Mouse (Mus musculus) embryonic facial prominence, embryonic 10.5 days (tissue): ENCODE results near the gene Gipc1. TPM values are rescaled to one million over a fixed set of nuclear protein-coding genes. Genes with fewer than 3 reads are reported as not detected.

ENCODE experiments used
- DNase-seq: peaks from one replicate; pipeline ENCODE4 v3.0.0-alpha.2; 2017; ENCODE audit warnings: low spot score
- H3K27ac ChIP-seq: fragments of 300-500 bp; sonication (generic); replicated peaks from 2 replicates; pipeline ENCODE4 v1.5.1; 2016; ENCODE audit warnings: mild to moderate bottlenecking
- H3K27me3 ChIP-seq: fragments of 300-500 bp; sonication (generic); replicated peaks from 2 replicates; pipeline ENCODE4 v1.6.1; 2016; ENCODE audit warnings: low read depth, mild to moderate bottlenecking; ENCODE audit not compliant: poor library complexity, severe bottlenecking
- H3K36me3 ChIP-seq: fragments of 300-500 bp; sonication (generic); replicated peaks from 2 replicates; pipeline ENCODE4 v1.6.1; 2016; ENCODE audit warnings: mild to moderate bottlenecking, moderate library complexity
- H3K4me1 ChIP-seq: fragments of 300-500 bp; sonication (generic); 2 replicates; pipeline ENCODE4 v1.6.1; 2016
- H3K4me3 ChIP-seq: fragments of 300-500 bp; sonication (generic); 2 replicates; pipeline ENCODE4 v1.5.1; 2016; ENCODE audit warnings: mild to moderate bottlenecking, moderate library complexity
- H3K9me3 ChIP-seq: fragments of 300-500 bp; sonication (generic); 2 replicates; pipeline ENCODE4 v1.6.1; 2016; ENCODE audit warnings: mild to moderate bottlenecking
- WGBS: fragments of 180-500 bp; shearing (Covaris S2); methylation state at CpG from one replicate; pipeline ENCODE4 v1.1.7; 2016; 5-methylcytosine and 5-hydroxymethylcytosine counted together
- polyA plus RNA-seq: library from polyadenylated mRNA; unstranded; fragments of >200 nt; fragmentation: Nextera tagmentation; extraction: Ambion mirVana; gene quantifications from 2 replicates; pipeline ENCODE4 v1.2.1, GENCODE M21; 2016

Gipc1 gene
- polyA plus RNA-seq, 1 experiment from 2014 or later: 208 TPM

- H3K27me3 ChIP-seq: no peaks in the 10 kb centered on the region
- H3K9me3 ChIP-seq: no peaks in the 10 kb centered on the region
- 38% methylated on average over 10 of the region's 10 CpGs for WGBS
- H3K27ac ChIP-seq: peak overlapping the region; percentile 96
- H3K4me1 ChIP-seq: peaks cover 35% of the 10 kb centered on the region
- no peak for DNase-seq
- peak overlapping the region; percentile 85 for H3K4me3 ChIP-seq
- H3K36me3 ChIP-seq: peaks cover 39% of the 10 kb centered on the region
These were observed 1.2 kb downstream of the Gipc1 start for GRCm38 (mm10) chr8:83653662-83654017.

- Histone ChIP-seq H3K36me3 (peaks cover 46% of the 10 kb centered on the region), H3K4me3 (peak overlapping the region; percentile 18; the same call in 1 of the 2 replicates), H3K4me1 (peaks cover 36% of the 10 kb centered on the region), H3K27ac (no peak overlapping the region), H3K9me3 (no peaks in the 10 kb centered on the region), H3K27me3 (no peaks in the 10 kb centered on the region)
- 87% methylated on average over 6 of the region's 6 CpGs for WGBS
- DNase-seq: no peak
These were observed 2.2 kb downstream of the Gipc1 start for GRCm38 (mm10) chr8:83654725-83655124.

DNA sequence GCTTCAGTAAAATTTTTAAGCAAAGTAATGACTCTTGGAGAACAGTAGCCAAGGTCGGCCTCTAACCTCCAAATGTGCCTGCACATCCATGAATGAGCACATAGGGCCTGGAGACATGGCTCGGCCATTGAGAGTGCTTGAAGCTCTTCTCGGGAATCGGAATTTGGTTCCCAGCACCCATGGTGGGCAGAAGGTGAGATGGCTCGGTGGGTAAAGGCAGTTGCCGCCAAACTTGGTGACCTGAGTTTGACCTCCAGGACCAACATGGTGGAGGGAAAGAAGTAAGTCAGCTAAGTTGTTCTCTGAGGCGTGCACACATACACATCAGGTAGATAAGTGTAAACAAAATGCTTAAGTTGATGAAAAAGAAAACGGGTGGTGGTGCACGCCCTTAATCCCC is 3.6 kb downstream of the Gipc1 start:
- H3K27me3 ChIP-seq: no peaks in the 10 kb centered on the region
- H3K36me3 ChIP-seq: peaks cover 46% of the 10 kb centered on the region
- H3K9me3 ChIP-seq: no peaks in the 10 kb centered on the region
- H3K4me3 ChIP-seq: no peak overlapping the region
- WGBS: 92% methylated on average over 9 of the region's 9 CpGs
- no peak for DNase-seq
- peaks cover 49% of the 10 kb centered on the region for H3K4me1 ChIP-seq
- H3K27ac ChIP-seq: no peak overlapping the region

GRCm38 (mm10) chr8:83656484-83657246 is 4.2 kb downstream of the Gipc1 start:
- H3K9me3 ChIP-seq: no peaks in the 10 kb centered on the region
- no peak for DNase-seq
- no peak overlapping the region for H3K27ac ChIP-seq
- H3K4me1 ChIP-seq: peaks cover 54% of the 10 kb centered on the region
- no peak overlapping the region; the same call in 1 of the 2 replicates for H3K4me3 ChIP-seq
- H3K36me3 ChIP-seq: peaks cover 46% of the 10 kb centered on the region
- 74% methylated on average over 13 of the region's 13 CpGs for WGBS
- H3K27me3 ChIP-seq: no peaks in the 10 kb centered on the region

- no peaks in the 10 kb centered on the region for H3K9me3 ChIP-seq
- peaks cover 56% of the 10 kb centered on the region for H3K36me3 ChIP-seq
- H3K27me3 ChIP-seq: no peaks in the 10 kb centered on the region
- H3K4me1 ChIP-seq: peaks cover 64% of the 10 kb centered on the region
- 9% methylated on average over 8 of the region's 8 CpGs for WGBS
- peak; percentile 37 for DNase-seq
- H3K4me3 ChIP-seq: peak overlapping the region; percentile 43
- H3K27ac ChIP-seq: peak overlapping the region; percentile 68
These were observed 8.1 kb downstream of the Gipc1 start for GRCm38 (mm10) chr8:83660545-83660944.

- DNase-seq: peak; percentile 60
- WGBS: 15% methylated on average over 22 of the region's 22 CpGs
These were observed 8.7 kb downstream of the Gipc1 start for GRCm38 (mm10) chr8:83660995-83661680.

DNA sequence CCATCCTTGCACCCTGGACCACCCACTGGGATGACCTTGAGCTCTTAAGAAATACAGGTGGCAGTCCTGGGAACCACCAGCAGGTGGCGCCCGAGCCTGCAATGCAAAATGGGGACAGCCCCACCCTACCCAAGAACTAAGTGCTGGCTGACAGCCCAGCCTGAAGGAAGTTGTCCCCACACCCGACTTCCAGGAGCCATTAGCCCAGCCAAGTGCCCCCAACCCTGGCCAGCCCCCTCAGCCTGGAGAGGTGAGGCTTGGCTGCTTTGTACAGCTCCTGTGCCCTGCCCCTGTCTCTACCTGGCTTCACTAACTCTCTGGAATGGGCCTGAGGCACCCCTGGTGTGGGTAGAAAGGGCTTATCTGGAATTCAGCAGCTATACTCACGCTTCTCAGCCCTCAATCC is 9.9 kb downstream of the Gipc1 start:
- Histone ChIP-seq H3K4me3 (peak overlapping the region; percentile 17; the same call in 1 of the 2 replicates), H3K27me3 (peaks cover 13% of the 10 kb centered on the region), H3K9me3 (no peaks in the 10 kb centered on the region), H3K4me1 (peaks cover 68% of the 10 kb centered on the region), H3K36me3 (peaks cover 38% of the 10 kb centered on the region), H3K27ac (peak overlapping the region; percentile 57)
- WGBS: 9% methylated on average over 4 of the region's 4 CpGs
- DNase-seq: peak; percentile 89

More at GRCm38 (mm10) chr8:83660995-83661680, 8.7 kb downstream of the Gipc1 start:
- Histone ChIP-seq H3K36me3 (peaks cover 51% of the 10 kb centered on the region), H3K4me3 (peak overlapping the region; percentile 43), H3K27ac (peak overlapping the region; percentile 68), H3K9me3 (no peaks in the 10 kb centered on the region), H3K27me3 (peaks cover under 1% of the 10 kb centered on the region; the same call in 1 of the 2 replicates), H3K4me1 (peaks cover 68% of the 10 kb centered on the region)

GRCm38 (mm10) chr8:83664096-83664495 is 11.6 kb downstream of the Gipc1 start:
- H3K27me3 ChIP-seq: peaks cover 25% of the 10 kb centered on the region
- DNase-seq: no peak
- H3K9me3 ChIP-seq: no peaks in the 10 kb centered on the region
- whole genome bisulfite sequencing: 89% methylated on average over 13 of the region's 13 CpGs
- H3K4me3 ChIP-seq: no peak overlapping the region
- H3K27ac ChIP-seq: no peak overlapping the region
- H3K36me3 ChIP-seq: peaks cover 24% of the 10 kb centered on the region
- peaks cover 83% of the 10 kb centered on the region for H3K4me1 ChIP-seq

DNA sequence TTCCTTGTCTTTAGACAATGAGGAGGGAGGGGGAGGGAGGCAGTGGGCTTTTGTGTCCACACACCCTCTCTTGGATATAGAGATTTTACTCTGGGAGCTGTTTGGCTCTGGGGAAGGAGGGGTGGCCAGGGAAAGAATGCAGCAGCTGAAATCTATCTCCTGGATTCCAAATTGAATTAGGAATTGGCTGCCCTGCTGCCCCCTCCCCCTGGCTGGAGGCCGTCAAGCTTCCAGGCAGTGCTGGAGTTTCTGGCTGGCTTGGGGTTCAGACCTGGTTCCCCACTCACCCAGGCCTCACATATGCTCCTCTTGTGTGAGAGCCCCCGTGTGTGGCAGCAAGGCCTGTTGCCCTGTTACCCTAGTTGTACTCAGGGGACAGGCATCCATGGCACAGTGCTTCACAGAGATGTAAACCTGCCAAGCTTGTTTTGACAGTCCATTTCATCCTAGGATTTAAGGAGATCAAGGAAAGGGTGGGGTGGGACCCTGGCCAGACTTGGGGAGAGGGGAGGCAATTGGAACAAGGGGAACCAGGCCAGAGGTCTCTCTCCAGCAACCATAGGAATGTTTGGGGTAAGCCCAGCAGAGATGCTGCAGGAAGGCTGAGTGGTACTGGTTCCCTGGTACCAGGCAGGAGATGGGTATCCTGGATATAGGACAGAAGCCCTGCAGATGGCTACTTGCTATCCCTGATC is 12.6 kb downstream of the Gipc1 start:
- peak overlapping the region; percentile 70; the same call in 1 of the 2 replicates for H3K27ac ChIP-seq
- H3K36me3 ChIP-seq: peaks cover 31% of the 10 kb centered on the region
- H3K27me3 ChIP-seq: peaks cover 30% of the 10 kb centered on the region
- DNase-seq: peak; percentile 55
- 32% methylated on average over 2 of the region's 2 CpGs for WGBS
- H3K9me3 ChIP-seq: no peaks in the 10 kb centered on the region
- peaks cover 82% of the 10 kb centered on the region for H3K4me1 ChIP-seq
- H3K4me3 ChIP-seq: no peak overlapping the region

GRCm38 (mm10) chr8:83665969-83666865 is 13.7 kb downstream of the Gipc1 start, which contains the start of gene Ptger1:
TSS of gene Ptger1 (plus strand) at chr8:83666678.
- Histone ChIP-seq H3K36me3 (peaks cover 43% of the 10 kb centered on the region), H3K4me3 (no peak within 1 kb of the TSS), H3K27me3 (peaks cover 30% of the 10 kb centered on the region), H3K4me1 (peaks cover 71% of the 10 kb centered on the region), H3K27ac (peak within 1 kb of the TSS; percentile 45; the same call in 1 of the 2 replicates), H3K9me3 (no peaks in the 10 kb centered on the region)
- 47% methylated on average over 14 of the region's 14 CpGs for WGBS
- no peak for DNase-seq

GRCm38 (mm10) chr8:83666866-83667234 is 14.4 kb downstream of the Gipc1 start:
- H3K36me3 ChIP-seq: peaks cover 49% of the 10 kb centered on the region
- no peak overlapping the region for H3K4me3 ChIP-seq
- H3K27me3 ChIP-seq: peaks cover 30% of the 10 kb centered on the region
- H3K4me1 ChIP-seq: peaks cover 64% of the 10 kb centered on the region
- H3K9me3 ChIP-seq: no peaks in the 10 kb centered on the region
- peak overlapping the region; percentile 45; the same call in 1 of the 2 replicates for H3K27ac ChIP-seq
- no peak for DNase-seq
- 87% methylated on average over 3 of the region's 3 CpGs for WGBS
